Mouse (Mus musculus): ENCODE results near the gene Hspa12a.

The Hspa12a gene

GRCm38 (mm10) chr19:58859357-58859756, 84.1 kb downstream of the Hspa12a start:
- DNase-seq: no peak

GRCm38 (mm10) chr19:58856129-58856855, 87.2 kb downstream of the Hspa12a start:
- no peak for DNase-seq

- DNase-seq: no peak
Observed at GRCm38 (mm10) chr19:58854899-58855298, 88.6 kb downstream of the Hspa12a start.

GRCm38 (mm10) chr19:58853036-58853735, 90.3 kb downstream of the Hspa12a start:
- no peak for DNase-seq

- DNase-seq: no peak
Observed at GRCm38 (mm10) chr19:58850719-58851466, 92.6 kb downstream of the Hspa12a start.

GRCm38 (mm10) chr19:58849333-58850131, 93.9 kb downstream of the Hspa12a start:
- no peak for DNase-seq

GRCm38 (mm10) chr19:58843606-58844005, 99.8 kb downstream of the Hspa12a start:
- DNase-seq: no peak

- no peak for DNase-seq
Observed at GRCm38 (mm10) chr19:58840721-58841271, 102.7 kb downstream of the Hspa12a start.

- no peak for DNase-seq
Observed at GRCm38 (mm10) chr19:58839806-58840205, 103.6 kb downstream of the Hspa12a start.

GRCm38 (mm10) chr19:58839345-58839744, 104.1 kb downstream of the Hspa12a start:
- no peak for DNase-seq

GRCm38 (mm10) chr19:58838706-58839105, 104.7 kb downstream of the Hspa12a start:
- DNase-seq: no peak

- no peak for DNase-seq
Observed at GRCm38 (mm10) chr19:58833639-58834180, 109.7 kb downstream of the Hspa12a start.

GRCm38 (mm10) chr19:58832988-58833387, 110.5 kb downstream of the Hspa12a start:
- no peak for DNase-seq

- DNase-seq: no peak
Observed at GRCm38 (mm10) chr19:58831280-58831922, 112.1 kb downstream of the Hspa12a start.

- DNase-seq: no peak
Observed at GRCm38 (mm10) chr19:58830182-58830581, 113.3 kb downstream of the Hspa12a start.

- DNase-seq: peak; percentile 70
Observed at GRCm38 (mm10) chr19:58829575-58829974, 113.9 kb downstream of the Hspa12a start.

- no peak for DNase-seq
Observed at GRCm38 (mm10) chr19:58827656-58828055, 115.8 kb downstream of the Hspa12a start.

GRCm38 (mm10) chr19:58824316-58824715, 119.1 kb downstream of the Hspa12a start:
- DNase-seq: no peak

GRCm38 (mm10) chr19:58823301-58823700, 120.2 kb downstream of the Hspa12a start:
- DNase-seq: no peak

GRCm38 (mm10) chr19:58822454-58823200, 120.8 kb downstream of the Hspa12a start:
- DNase-seq: peak; percentile 76
